Mouse (Mus musculus): Measurements from ENCODE around the gene Ifit3. TPM values are rescaled to one million over a fixed set of nuclear protein-coding genes. Genes with fewer than 3 reads are reported as not detected.

The Ifit3 gene
- 5.2 and 7.9 TPM in 2 replicates for polyA plus RNA-seq (2012; rRNA removed)

GRCm38 (mm10) chr19:34583126-34583766 lies at the start of gene Ifit3:
Ifit3 (plus strand) TSS chr19:34583531.

GRCm38 (mm10) chr19:34550534-34551223 lies 32.7 kb upstream of the Ifit3 start, which contains the start of gene Ifit2:
Ifit2 (plus strand) TSS chr19:34550694.

GRCm38 (mm10) chr19:34601888-34602287 lies 18.6 kb downstream of the Ifit3 start, which contains the start of gene Ifit1bl1:
Ifit1bl1 (minus strand) TSS chr19:34601956.

DNA sequence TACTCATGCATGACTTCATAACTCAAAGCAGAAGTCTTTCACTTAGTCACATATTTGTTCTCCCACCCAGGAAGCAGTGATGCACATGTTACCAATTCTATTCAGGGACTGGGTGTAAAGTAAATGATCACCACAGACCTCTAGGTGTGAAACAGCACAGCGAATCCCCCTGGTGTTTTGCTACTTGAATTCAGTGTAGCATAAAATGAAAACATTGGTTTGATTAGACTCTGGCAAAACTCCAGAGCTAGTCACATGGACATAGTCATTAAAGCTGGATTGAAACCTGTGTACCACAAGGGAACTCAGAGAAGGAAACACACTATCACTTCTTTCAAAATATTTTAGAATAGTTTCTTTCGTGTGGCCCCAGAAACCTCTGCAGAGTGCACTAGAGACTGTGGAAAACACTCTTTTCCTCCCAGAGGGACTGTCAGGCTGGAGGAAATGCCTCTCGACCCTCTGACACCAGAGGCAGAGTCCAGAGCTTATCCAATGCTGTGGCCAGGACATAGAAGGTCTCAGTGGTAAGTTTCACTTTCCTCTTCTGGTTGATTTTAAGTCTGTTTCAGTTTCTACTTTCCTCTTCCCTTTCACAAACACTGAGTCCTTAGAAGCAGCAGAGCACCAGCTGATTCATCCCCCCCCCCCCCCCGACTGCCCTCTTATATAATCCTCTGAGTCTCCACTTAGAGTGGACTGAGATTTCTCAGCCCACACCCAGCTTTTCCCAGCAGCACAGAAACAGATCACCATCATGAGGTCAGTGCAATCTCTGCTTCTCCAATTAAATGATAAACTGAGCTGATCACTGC lies 24.1 kb downstream of the Ifit3 start, which contains the start of gene Ifit3b:
Ifit3b (plus strand) TSS at position 734 of the 815 bp plus-strand sequence.

Other genes starting within 250 kb of the Ifit3 start
- gene Ch25h, start 108.4 kb upstream of the Ifit3 start, polyA plus RNA-seq (2012; rRNA removed), result 2.4 and 6.5 TPM in 2 replicates
- gene Lipa, start 56.1 kb upstream of the Ifit3 start, polyA plus RNA-seq (2012; rRNA removed), result 16.4 and 22.1 TPM in 2 replicates
- gene Ifit2, start 32.8 kb upstream of the Ifit3 start, polyA plus RNA-seq (2012; rRNA removed), result 4.1 and 4.3 TPM in 2 replicates
- 1.1 and 1.5 TPM in 2 replicates for gene Ifit1bl1, start 18.4 kb downstream of the Ifit3 start, polyA plus RNA-seq (2012; rRNA removed)
- 0.77 and 1.4 TPM in 2 replicates for gene Ifit3b, start 24.4 kb downstream of the Ifit3 start, polyA plus RNA-seq (2012; rRNA removed)
- gene Ifit1bl2, start 57.2 kb downstream of the Ifit3 start, polyA plus RNA-seq (2012; rRNA removed), result 0.11 and 0.16 TPM in 2 replicates
- 2.4 and 3.6 TPM in 2 replicates for gene Ifit1, start 57.3 kb downstream of the Ifit3 start, polyA plus RNA-seq (2012; rRNA removed)
- gene Slc16a12, start 163.8 kb downstream of the Ifit3 start, polyA plus RNA-seq (2012; rRNA removed), result 1.7 and 1.9 TPM in 2 replicates